Mouse (Mus musculus) 3134 (cell line): ENCODE results near the gene Klhl26.
A peak's percentile ranks its signal among the peaks of the same experiment; 100 is the strongest.

Source experiments
- DNase-seq: peaks from one replicate; pipeline ENCODE4 v3.0.0-alpha.2; 2011; ENCODE audit warnings: low spot score; ENCODE audit not compliant: insufficient read length; ENCODE audit errors: extremely low read depth

Gene Klhl26

DNA sequence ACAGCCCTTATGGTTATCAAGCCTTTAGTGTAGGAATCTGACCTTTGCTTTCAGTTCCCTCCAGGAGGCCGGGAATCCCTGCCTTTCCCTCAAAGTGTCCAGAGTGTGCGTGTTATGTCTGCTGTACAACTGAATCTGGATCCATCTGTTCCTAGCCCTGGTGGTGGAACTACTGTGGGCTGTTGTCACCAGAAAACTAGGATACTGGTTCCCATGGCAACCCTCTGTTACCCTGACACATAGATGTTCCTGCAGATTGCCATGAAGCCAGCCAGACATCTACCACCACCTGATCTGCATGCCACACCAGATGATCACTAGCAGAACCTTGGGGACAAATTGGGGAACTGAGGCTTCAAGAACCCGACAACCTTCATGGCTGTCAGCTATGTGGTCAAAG, 5.1 kb upstream of the Klhl26 start:
- no peak for DNase-seq

DNA sequence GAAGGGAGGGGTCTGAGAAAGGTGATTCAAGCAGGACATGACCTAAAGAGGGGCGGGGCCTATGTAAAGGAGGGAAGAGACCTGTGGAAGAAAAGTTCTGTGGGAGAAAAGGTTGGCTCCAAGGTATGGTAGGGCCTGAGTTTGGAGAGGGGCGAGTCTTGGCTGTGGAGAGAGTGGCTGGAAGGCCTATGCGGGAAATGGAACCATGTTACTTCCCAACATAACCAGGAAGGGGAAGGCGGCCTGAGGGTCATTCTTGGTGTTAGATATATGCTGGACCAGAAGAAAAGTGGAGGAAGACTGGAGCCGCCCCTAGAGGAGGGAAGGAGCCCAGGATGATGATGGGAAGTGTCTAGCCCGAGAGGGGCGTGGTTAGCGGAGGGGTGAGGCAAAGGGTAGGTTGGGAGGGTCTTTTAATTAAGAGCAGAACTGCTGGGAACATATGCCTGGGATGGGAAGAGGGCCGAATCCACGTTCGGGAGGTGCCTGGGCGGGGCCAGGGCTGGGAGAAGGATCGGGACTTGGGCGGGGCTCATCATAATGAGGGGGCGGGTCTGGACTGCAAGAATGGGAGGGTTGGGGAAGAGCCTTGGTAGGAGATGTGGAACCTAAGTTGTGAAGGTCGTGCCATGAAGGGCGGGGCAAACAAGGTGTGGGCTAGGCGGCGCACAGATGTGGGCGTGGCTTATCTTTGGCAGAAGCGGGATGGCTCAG, 658 bp upstream of the Klhl26 start:
- peak; percentile 89 for DNase-seq

DNA sequence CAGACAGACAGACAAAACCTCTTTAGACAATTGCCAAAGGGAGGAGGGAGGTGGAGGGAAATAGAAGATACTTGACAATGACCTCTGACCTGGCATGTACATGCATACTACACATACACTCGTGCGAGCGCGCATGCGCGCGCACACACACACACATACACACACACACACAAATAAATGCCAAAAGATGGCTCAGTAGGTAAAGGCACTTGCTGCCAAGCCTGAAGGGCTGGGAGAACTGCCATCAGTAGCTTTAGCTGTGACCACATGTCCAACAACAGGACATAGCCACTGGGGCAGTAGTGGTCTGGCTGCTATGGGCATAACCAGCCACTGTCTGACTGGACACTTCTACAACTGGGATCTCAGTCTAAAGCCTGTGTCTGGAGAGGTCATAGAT, 4.9 kb downstream of the Klhl26 start:
- DNase-seq: no peak

DNA sequence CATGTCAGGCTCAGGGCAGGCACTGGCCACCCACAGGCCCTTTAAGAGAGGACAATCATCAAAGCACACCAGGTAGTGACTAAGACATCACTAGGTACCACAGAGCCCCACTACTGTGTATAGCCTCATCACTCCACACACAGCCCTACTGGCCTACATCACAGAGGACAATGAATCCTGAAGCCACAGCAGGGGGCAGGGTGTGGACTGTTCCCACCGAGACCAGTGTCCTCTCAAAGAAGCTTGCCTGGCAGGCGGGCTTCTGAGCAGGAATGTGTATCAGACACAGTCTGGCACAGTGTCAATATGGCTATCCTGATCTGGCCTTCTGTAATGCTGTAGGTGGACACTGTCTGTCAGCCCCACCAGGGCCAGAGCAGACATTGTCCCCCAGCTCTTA, 6.8 kb downstream of the Klhl26 start:
- DNase-seq: no peak

DNA sequence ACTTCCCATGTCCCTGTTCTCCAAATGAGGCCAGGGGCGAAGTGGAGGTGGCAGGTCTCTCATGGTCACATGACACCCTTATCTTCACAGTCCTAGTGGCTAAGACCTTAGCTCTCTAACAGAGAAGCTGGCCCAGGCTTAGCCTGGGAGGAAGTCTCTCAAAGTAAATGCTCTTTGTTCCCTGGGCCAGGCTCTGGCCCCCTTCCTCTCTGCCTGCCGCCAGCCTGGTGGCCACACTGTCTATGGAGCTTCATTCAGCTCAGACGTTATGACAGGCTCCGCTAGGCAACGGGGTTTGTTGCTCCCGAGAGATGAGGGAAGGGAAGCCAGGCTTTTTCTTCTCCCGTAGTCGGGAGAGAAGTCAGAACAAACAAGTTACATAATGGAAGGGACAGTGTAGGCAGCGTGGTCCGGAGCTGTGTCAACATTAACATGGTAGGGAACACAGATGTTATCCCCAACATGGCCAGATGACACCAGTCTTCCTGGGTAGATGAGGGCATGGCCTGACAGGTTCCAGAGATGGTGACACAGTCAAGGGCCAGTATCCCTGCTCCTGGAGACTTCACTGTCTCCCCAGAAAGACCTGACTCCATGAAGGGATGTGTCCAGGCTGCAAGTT, 7.4 kb downstream of the Klhl26 start:
- DNase-seq: no peak

- no peak for DNase-seq
Observed at GRCm38 (mm10) chr8:70468733-70469132, 8.0 kb downstream of the Klhl26 start.

DNA sequence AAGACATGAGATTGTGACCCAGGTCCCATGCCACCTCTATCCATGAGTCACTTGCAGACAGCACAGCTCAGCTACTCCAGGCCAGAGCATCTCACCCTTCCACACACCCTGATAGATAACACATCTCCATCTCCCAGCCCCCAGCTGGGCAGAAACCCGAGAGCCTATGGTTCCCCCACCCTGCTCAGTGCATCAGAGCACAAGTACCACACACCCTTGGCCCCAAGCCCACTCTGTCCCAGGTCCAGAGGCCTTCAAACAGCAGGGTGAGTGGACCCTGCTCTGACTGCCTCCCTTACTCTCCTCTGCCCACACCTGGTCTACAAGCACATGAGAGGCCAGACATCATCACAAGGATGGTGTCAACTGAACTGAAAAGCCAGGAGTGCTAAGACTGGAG, 8.9 kb downstream of the Klhl26 start:
- no peak for DNase-seq

- no peak for DNase-seq
Observed at GRCm38 (mm10) chr8:70467229-70467725, 9.5 kb downstream of the Klhl26 start.

- no peak for DNase-seq
Observed at GRCm38 (mm10) chr8:70466771-70467170, 10.0 kb downstream of the Klhl26 start.

- DNase-seq: no peak
Observed at GRCm38 (mm10) chr8:70466305-70466704, 10.5 kb downstream of the Klhl26 start.

DNA sequence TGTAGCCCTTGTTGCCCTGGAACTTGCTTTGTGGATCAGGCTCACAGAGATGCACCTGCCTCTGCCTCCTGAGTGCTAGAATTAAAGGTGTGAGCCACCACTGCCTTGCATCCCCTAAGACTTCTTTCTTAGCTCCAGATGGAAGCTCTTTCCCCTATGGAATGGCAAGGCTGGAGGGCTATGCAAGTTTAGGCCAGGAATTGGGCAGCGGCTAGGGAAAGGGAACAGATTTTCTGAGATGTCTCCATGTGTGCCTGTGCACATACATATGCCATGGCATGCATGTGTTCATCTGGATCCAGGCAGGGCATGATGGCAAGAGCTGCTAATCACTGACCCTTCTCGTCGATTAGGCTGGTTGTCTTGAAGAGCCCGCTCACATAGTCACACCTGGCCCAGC, 11.1 kb downstream of the Klhl26 start:
- no peak for DNase-seq

DNA sequence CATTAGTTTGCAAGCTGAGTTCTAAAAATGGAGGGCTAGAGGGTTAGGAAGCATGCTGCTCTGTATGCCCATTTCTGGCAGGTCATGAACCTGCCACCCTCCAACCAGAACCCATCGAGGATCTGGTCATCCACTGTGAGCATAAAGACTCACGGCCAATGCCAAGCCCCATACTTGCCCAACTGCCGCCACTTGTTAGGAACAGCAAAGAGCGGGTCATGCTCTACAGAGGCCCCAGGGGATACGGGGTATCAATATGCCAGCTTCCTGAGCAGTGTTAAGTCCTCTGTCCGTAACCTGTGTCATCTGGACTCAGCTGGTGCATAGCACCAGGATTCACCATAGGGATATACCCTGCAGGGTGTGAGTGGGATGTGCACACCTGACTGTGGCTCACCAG, 12.6 kb downstream of the Klhl26 start:
- no peak for DNase-seq

GRCm38 (mm10) chr8:70463306-70463705, 13.5 kb downstream of the Klhl26 start:
- no peak for DNase-seq

GRCm38 (mm10) chr8:70462516-70462813, 14.3 kb downstream of the Klhl26 start:
- DNase-seq: no peak

GRCm38 (mm10) chr8:70461765-70462515, 14.8 kb downstream of the Klhl26 start:
- DNase-seq: peak; percentile 83

- DNase-seq: peak; percentile 67
Observed at GRCm38 (mm10) chr8:70460606-70461005, 16.2 kb downstream of the Klhl26 start.

DNA sequence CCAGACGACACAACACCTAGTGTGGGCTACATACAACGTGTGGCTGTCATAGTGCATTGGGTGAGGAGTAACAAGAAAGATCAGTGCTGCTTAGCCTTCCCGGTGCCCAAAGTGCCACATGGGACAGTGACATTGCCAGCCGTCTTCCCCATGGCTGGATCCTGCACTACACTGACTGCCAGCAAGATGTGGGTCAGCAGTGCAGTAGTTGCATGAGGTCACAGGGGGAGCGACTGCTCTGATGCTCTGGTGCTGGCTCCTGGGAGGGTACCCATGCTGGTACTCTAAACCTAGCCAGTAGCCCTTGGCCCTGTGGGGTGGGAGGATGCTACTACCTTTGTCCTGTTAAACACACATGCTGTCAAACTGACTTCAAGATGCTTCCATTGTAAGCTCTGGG, 16.6 kb downstream of the Klhl26 start:
- peak; percentile 49 for DNase-seq

GRCm38 (mm10) chr8:70459636-70460035, 17.1 kb downstream of the Klhl26 start:
- no peak for DNase-seq

DNA sequence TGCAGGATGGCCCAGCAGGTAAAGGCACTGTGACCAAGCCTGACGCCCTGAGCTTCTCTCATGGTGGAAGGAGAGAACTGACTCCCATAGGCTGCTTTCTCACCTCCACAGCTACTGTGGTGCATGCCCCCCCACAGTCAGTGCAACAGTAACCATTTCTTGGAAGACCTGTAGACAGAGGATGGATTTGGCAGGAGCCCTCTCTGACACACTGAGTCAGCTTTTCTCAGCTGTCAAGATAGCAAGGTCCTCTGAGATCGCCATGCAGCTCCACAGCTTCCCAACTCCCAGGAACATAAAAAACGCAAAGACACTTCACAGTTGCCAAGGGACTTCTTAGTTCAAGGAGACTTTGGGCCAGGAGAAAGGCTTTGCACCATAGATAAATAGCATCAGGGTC, 18.3 kb downstream of the Klhl26 start:
- no peak for DNase-seq

GRCm38 (mm10) chr8:70457882-70458281, 18.9 kb downstream of the Klhl26 start:
- DNase-seq: no peak

GRCm38 (mm10) chr8:70456996-70457395, 19.8 kb downstream of the Klhl26 start:
- no peak for DNase-seq

DNA sequence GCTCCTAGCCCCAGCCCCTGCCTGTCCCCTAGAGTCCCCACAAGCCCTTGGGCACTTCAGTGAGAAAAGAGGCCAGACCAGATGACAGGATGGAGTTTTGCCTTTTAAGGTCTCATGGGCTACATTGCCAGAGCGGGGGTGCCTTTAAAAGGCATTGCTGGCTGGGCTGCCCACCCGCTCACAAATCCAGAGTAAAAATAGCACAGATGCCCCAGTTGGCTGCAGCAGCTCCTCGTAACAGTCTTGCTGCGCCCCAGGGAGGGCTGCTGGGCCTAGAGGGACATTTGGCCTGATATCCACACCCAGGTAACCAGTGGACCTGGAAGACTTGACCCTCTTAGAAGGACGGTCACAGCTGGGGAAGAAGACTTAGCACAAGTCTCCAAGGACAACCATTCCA, 22.9 kb downstream of the Klhl26 start:
- DNase-seq: no peak
